Mouse (Mus musculus): ENCODE data around the gene Fjx1.

The Fjx1 gene

DNA sequence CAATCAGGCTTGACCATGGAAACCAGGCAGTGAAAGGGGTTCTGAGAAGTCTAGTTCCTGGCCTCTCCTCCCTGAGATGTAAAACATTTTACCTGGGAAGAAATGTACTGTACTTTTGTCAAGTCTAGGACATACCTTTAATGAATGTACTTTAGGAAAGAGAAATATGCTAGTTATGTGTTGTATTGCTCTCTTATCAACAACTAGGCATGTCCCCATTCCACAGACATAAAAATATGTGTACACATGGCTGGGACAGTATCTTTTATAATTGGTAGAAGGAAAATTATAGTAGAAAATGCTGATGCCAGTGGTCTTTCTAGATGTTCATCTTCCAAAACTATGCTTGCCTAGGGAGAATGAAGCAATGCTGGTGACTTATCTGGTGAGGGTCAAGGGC, 24.3 kb downstream of the Fjx1 start:
- DNase-seq (ENCODE audit: extremely low read depth, insufficient read length, low spot score) = no peak

GRCm38 (mm10) chr2:102426434-102426833, 25.9 kb downstream of the Fjx1 start:
- no peak for DNase-seq (ENCODE audit: extremely low read depth, insufficient read length, low spot score)

- no peak for DNase-seq (ENCODE audit: extremely low read depth, insufficient read length, low spot score)
Observed at GRCm38 (mm10) chr2:102416149-102416743, 36.1 kb downstream of the Fjx1 start.

GRCm38 (mm10) chr2:102412738-102413137, 39.6 kb downstream of the Fjx1 start:
- no peak for DNase-seq (ENCODE audit: extremely low read depth, insufficient read length, low spot score)

- DNase-seq (ENCODE audit: extremely low read depth, insufficient read length, low spot score) = no peak
Observed at GRCm38 (mm10) chr2:102410615-102411014, 41.7 kb downstream of the Fjx1 start.

- no peak for DNase-seq (ENCODE audit: extremely low read depth, insufficient read length, low spot score)
Observed at GRCm38 (mm10) chr2:102409741-102410140, 42.6 kb downstream of the Fjx1 start.

DNA sequence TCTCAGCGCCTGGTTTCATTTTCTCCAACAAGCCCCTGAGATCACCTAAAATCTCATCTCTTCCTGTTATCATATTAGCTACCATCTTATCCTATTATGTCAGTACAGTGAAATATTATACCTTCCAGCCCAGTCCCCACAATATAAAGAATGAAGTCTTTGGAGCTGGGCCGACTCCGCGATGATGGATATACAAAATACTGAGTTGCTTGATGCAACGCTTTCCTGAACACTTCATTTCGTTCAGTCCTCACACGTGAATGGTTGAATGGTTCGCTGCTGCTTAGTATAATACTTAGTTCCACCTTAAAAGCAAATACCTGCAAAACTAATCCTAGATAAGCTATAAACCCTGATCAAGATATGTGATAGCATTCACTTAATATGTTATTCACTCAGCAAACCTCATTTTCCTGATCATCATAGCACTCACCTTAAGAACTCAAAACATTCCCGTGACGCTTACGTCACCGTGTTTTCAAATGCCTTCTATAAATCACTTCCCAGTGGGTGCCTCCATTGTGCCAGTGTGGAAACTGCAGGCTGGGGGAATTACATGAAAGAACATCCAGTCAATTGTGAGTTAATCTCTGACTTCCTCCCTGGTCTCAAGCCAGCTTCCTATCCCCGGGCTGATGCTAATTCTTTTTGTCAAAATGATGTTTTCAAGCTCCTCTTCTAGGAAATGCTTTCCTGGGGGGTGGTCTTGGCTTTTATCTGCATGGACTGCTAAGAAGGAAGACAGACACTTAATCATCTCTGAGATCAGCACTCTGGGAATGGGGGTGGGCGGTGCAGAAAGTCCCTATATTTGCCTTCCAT, 44.7 kb downstream of the Fjx1 start, which contains the start of gene Trim44:
Gene Trim44 (minus strand): TSS at position 466 of the 822 bp plus-strand sequence.
- DNase-seq (ENCODE audit: extremely low read depth, insufficient read length, low spot score) = no peak

DNA sequence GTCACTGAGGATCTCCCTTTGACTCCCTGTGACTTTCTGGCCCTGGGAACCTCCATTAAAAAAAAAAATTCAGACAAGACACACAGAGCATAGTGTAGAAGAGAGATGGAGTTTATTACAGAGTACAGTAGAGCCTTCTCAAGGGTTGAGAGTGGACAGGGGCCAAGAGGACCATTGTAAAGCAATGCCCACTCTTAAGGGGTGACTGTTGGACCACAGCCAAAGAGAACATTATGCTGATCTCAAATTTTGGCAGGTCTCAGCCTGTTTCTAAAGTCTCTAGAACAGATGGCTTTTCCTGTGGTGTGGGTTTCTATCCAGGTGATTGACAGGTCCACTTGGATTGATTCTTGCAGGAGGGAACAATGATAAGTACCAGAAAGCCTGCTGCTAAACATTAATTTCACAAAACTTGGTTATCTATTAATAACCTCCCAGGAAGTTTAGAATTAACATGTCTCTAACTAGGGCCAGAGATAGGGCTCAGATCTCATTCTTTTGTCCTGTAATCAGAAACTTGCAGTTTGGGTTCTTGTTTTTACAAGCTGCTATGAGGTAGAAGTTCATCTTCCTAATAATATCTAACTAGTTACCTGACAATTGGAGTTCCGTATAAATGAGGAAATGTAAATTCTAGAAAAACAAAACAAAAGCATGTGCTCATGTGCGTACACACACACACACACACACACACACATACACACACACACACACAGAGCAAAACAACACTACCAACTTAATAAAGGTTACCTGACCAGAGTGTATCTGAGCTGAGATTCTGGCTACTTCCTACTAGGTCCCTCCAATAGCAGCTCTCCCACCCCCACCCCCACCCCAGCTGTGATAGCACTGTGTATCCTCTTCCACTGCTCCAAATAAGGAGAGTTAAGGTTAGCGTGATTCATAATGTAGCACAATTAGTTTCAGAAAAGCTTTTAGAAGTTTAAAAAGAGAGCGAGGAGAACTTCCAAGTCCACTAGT, 45.7 kb downstream of the Fjx1 start:
- no peak for DNase-seq (ENCODE audit: extremely low read depth, insufficient read length, low spot score)

GRCm38 (mm10) chr2:102403982-102404381, 48.3 kb downstream of the Fjx1 start:
- no peak for DNase-seq (ENCODE audit: extremely low read depth, insufficient read length, low spot score)

- DNase-seq (ENCODE audit: extremely low read depth, insufficient read length, low spot score) = no peak
Observed at GRCm38 (mm10) chr2:102403306-102403705, 49.0 kb downstream of the Fjx1 start.

- no peak for DNase-seq (ENCODE audit: extremely low read depth, insufficient read length, low spot score)
Observed at GRCm38 (mm10) chr2:102401352-102401692, 51.0 kb downstream of the Fjx1 start.

GRCm38 (mm10) chr2:102400605-102401351, 51.5 kb downstream of the Fjx1 start:
- DNase-seq (ENCODE audit: extremely low read depth, insufficient read length, low spot score) = peak; percentile 88

DNA sequence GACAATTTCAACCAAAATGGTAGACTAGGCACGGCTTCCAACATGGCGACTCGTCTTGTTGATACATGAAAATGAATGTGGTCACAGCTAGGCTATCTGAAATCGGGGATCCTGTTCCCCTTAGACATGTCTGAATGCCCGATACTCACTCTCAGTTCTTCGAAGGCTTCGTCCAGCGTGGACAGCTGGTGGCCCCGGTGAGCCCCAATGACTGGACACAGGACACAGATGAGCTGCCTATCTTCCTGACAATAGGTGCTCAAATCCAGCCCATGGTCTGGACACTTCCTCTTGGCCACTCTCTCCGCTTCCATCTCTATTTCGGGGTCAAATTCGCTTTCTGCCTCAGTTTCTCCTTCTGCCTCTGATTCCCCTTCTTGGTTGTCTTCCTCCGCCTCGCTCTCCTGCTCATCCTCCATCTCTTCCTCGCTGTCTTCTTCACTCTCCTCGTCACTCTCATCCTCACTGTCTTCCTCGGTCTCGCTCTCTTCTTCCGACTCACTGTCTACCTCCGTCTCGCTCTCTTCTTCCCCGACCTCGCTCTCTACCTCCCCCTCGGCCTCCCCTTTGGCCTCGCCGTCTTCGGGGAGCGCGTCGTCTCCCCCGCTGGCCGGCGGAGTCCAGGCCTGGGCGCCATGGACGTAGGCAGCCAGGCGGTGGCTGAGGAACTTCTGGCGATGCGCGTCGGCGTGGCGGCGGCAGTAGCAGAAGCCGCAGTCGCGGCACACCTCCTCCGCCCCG, 52.3 kb downstream of the Fjx1 start:
- DNase-seq (ENCODE audit: extremely low read depth, insufficient read length, low spot score) = peak; percentile 4
